Mouse (Mus musculus) erythroblast, embryonic 14.5 days (primary cell): ENCODE results near the gene Hoxb1.

Experiments used
- GATA1 ChIP-seq: IDR thresholded peaks from 2 replicates; pipeline ENCODE4 v1.6.1; 2012; ENCODE audit warnings: low read length, inconsistent platforms, mixed read lengths
- TAL1 ChIP-seq: IDR thresholded peaks from 3 replicates; pipeline ENCODE4 v1.6.1; 2012; ENCODE audit warnings: low read length, inconsistent platforms, mixed read lengths

- TF ChIP-seq GATA1 (no peak), TAL1 (no peak)
Measured at GRCm38 (mm10) chr11:96319071-96319902, 46.3 kb upstream of the Hoxb1 start.
